Mouse (Mus musculus) adrenal gland, postnatal 36 days (tissue): Measurements from ENCODE around the gene Vmn1r197. TPM values are rescaled to one million over a fixed set of nuclear protein-coding genes. Genes with fewer than 3 reads are reported as not detected.
"Not testable (repeated sequence)": the region's sequence is repeated elsewhere in the genome, so short reads cannot be mapped to it uniquely, and the experiment has no call there.

Source experiments
- DNase-seq, 2 experiments: peaks; one replicate each; pipeline ENCODE4 v3.0.0; 2021; ENCODE audit warnings: mixed read lengths in 1 of 2
- long read RNA-seq, 2 experiments: library from polyadenylated mRNA; stranded (forward); transcript quantifications; one replicate each; pipeline ENCODE4 v2.0.0; 2021; ENCODE audit warnings: borderline sequencing depth in 2 of 2
- total RNA-seq, 2 experiments: library from RNA; stranded (reverse); gene quantifications; 2 replicates each; pipeline ENCODE4 v1.2.3; 2021

Vmn1r197 gene
- total RNA-seq, result not detected
- long read RNA-seq, experiment 1, result 0 reads
- long read RNA-seq, experiment 2, result 0 reads

GRCm38 (mm10) chr13:22324289-22324688 is at the start of gene Vmn1r197:
Gene Vmn1r197, plus strand, starts transcription at chr13:22324589.
- DNase-seq, result no peak

DNA sequence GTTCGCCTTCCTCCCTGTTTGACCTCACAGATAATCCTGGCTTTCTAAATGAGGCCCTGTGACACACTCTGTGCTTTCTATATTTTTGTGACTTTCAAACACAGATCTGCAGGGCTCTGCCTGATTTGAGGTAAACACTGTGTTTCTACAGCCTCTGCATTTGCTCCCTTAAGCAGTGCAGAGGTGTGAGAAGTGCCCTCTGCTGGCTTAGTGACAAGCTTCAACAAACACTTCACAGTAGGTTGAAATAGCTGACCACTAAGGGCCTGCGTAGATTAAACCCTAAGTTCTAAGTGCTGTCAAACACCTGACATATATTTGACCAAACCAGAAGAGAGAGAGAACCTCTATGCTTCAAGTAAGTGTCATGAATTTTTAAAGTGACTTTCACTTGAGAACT is 39.8 kb upstream of the Vmn1r197 start:
- DNase-seq, result no peak

DNA sequence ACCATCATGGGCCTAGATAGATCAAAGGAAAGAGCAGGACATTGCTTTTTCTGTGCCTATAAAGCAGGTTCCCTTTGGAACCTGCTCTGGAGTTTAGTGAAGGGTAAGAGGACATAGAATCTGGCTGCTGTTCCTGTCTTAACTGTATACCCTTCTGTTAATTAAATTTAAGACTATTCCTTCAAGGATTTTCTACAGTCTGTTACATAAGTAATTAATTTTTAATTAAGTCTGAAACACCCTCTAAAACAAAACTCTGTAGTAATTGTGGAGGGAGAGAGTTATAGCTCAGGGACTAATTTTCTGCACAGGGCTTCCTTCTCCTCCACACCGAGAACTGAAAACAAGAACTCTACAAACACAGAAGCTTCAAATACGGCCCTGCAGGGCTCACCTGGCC is 34.8 kb upstream of the Vmn1r197 start, which contains the start of gene Vmn1r196:
TSS of gene Vmn1r196 (plus strand) at position 301 of the 400 bp plus-strand sequence.
- DNase-seq, result no peak

- DNase-seq, result not testable (repeated sequence)
These were observed 16.3 kb upstream of the Vmn1r197 start for GRCm38 (mm10) chr13:22308075-22308474.

- DNase-seq, result no peak
These were observed 9.0 kb upstream of the Vmn1r197 start for GRCm38 (mm10) chr13:22315361-22315760.

- DNase-seq, result no peak
These were observed 7.0 kb upstream of the Vmn1r197 start for GRCm38 (mm10) chr13:22317366-22317765.

DNA sequence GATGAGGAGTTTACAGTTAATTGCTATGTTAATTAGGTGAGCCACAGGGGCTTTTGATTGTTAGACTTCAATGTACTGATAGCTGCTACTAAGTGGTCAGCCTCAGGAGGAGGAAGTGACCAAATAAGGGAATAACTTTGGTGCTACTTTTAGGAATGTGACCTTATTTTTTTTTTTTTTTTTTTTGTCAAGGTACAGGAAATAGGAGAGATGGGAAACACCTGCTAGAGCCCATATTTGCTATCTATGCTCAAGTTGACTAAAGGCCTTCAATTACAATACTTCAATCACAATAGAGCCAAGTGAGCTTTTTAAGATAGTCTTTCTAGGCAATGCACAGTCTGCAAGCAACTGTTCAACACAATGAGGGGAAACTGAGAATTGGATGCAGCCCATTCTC is 4.3 kb upstream of the Vmn1r197 start:
- no peak for DNase-seq

DNA sequence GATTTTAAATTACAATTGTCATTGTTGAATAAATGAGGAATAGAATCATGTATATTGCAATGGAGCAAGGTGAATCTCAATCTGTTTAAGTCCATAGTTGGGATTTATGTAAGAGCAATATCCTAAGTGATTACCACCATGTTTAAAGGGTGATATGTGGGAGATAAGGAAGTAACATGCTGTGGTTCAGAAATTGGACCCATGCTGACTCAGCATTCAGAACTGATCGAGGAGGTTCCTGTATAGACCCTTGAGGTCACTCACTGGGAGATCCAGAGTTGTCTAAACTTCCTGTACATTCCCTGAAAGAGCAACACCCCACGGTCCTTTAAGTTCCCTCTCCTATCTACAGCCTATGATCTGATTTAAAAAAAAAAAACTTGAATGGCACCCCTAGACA is 8.9 kb downstream of the Vmn1r197 start:
- DNase-seq, result no peak

GRCm38 (mm10) chr13:22335565-22335964 is 11.2 kb downstream of the Vmn1r197 start:
- DNase-seq, result no peak

GRCm38 (mm10) chr13:22350064-22350463 is 25.7 kb downstream of the Vmn1r197 start, which contains the start of gene Vmn1r198:
Gene Vmn1r198, plus strand, starts transcription at chr13:22350364.
- no peak for DNase-seq

GRCm38 (mm10) chr13:22350813-22351212 is 26.4 kb downstream of the Vmn1r197 start:
- no peak for DNase-seq

- no peak for DNase-seq
These were observed 55.1 kb downstream of the Vmn1r197 start, which contains the start of gene Vmn1r199 for GRCm38 (mm10) chr13:22379518-22379917. Gene Vmn1r199, plus strand, starts transcription at chr13:22379818.

DNA sequence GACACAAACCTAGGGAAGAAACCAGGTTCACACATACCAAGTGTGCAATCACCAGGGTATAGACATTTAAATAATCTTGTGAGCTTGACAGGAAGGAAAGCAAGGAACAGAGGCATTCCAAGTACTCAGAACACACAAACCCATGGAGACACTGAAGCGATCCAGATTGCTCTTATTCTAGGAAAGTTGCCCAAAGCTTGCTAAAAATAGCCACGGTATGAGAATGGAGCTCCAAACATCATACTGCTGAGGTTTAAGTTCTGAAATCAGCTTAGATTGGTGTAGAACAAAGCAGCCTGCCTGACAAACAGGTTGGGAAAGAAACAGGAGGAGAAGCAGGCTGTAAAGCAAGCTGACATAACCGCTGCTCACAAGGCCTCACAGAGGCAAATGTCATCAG is 56.7 kb downstream of the Vmn1r197 start:
- DNase-seq, result not testable (repeated sequence)

Other genes with a start within 250 kb of the Vmn1r197 start
- gene Vmn1r188, start 240.1 kb upstream of the Vmn1r197 start, total RNA-seq, result not detected
- gene Vmn1r189, start 218.8 kb upstream of the Vmn1r197 start, total RNA-seq, result not detected
- gene Vmn1r191, start 140.6 kb upstream of the Vmn1r197 start, total RNA-seq, result not detected
- not detected for gene Vmn1r192, start 133.4 kb upstream of the Vmn1r197 start, total RNA-seq
- gene Vmn1r193, start 101.4 kb upstream of the Vmn1r197 start, total RNA-seq, result not detected
- gene Vmn1r194, start 80.4 kb upstream of the Vmn1r197 start, total RNA-seq, result not detected
- gene Vmn1r195, start 54.1 kb upstream of the Vmn1r197 start, total RNA-seq, result not detected
- gene Vmn1r196, start 34.7 kb upstream of the Vmn1r197 start, total RNA-seq, result not detected
- not detected for gene Vmn1r198, start 25.8 kb downstream of the Vmn1r197 start, total RNA-seq
- not detected for gene Vmn1r199, start 55.2 kb downstream of the Vmn1r197 start, total RNA-seq
- not detected for gene Vmn1r200, start 65.8 kb downstream of the Vmn1r197 start, total RNA-seq
- gene Vmn1r201, start 147.3 kb downstream of the Vmn1r197 start, total RNA-seq, result not detected
- gene Vmn1r202, start 180.8 kb downstream of the Vmn1r197 start, total RNA-seq, result under 1 TPM; 0.07 TPM
- gene Vmn1r203, start 193.5 kb downstream of the Vmn1r197 start, total RNA-seq, result not detected
- not detected for gene Vmn1r204, start 228.6 kb downstream of the Vmn1r197 start, total RNA-seq